Mouse (Mus musculus) lung, adult 2 months (tissue): ENCODE data around the gene Lcn3.

Experiments used
- CTCF ChIP-seq: fragments of 200-500 bp; IDR thresholded peaks from 2 replicates; pipeline ENCODE4 v1.5.1; 2011; ENCODE audit warnings: mild to moderate bottlenecking, low read length, control low read depth; ENCODE audit not compliant: insufficient read depth
- POLR2A ChIP-seq: fragments of 200-500 bp; IDR thresholded peaks from 2 replicates; pipeline ENCODE4 v1.6.1; 2011; ENCODE audit warnings: low read depth, mild to moderate bottlenecking, control low read depth, low read length, borderline replicate concordance; ENCODE audit errors: extremely low read depth

DNA sequence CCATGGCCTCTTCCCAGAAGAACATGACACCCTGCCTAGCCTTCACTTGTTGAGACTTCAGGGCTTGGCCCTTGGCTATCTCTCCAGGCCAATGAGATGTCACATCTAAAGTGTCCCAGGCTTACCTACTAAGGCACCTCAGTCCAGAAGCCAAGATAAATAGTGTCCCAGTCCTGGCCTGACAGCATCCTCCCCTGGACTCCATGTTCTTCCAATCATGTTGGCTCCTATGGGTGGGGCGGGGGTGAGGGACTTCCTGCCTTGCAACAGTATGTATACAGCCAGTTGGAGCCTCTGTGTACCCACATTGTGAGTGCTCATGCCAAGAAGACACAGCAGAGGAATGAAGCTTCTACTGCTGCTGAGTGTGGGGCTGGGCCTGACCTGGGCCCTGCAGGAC lies 11.3 kb downstream of the Lcn3 start, which contains the start of gene Lcn11:
- TF ChIP-seq POLR2A (no peak), CTCF (no peak)
